In genomic region chr5:123313851-123314380, GRCm38 (mm10) we compare ENCODE assay signal across 13 mouse cellular contexts. TPM values are rescaled to one million over a fixed set of nuclear protein-coding genes. Genes with fewer than 3 reads are reported as not detected.
DNase-seq lines count a peak whose midpoint lies in the region; ATAC-seq and TF ChIP-seq lines count a peak whose summit lies in the region.
"Had no signal": no experiment of that assay in that cellular context is flagged by ENCODE, and none has a peak within 500 bp of the region (broad histone marks: within the 10 kb centered on the region; RNA-seq: fewer than 3 reads in every experiment).

No protein-coding gene starts in this region.

- 62% methylated on average over 11 of the region's 11 CpGs for WGBS in heart, embryonic 14.5 days
- 35% methylated on average over 11 of the region's 11 CpGs for WGBS in bone marrow, adult 2 months

- no peak for TF ChIP-seq CTCF in bone marrow, adult 2 months (IDR thresholded peaks at IDR 0.05; ENCODE audit: control insufficient read depth, insufficient read depth, low read length)

- no peaks in the 10 kb centered on the region for H3K27me3 ChIP-seq in heart, embryonic 14.5 days (ENCODE audit: control insufficient read depth, insufficient read depth, low read length)
- H3K27me3 ChIP-seq: embryonic facial prominence, embryonic 12.5 days; limb, embryonic 13.5 days; neural tube, embryonic 12.5 days had no signal

- no peaks in the 10 kb centered on the region for H3K36me3 ChIP-seq in heart, embryonic 14.5 days (ENCODE audit: control insufficient read depth, insufficient read depth, low read length)
- H3K36me3 ChIP-seq: embryonic facial prominence, embryonic 12.5 days; limb, embryonic 13.5 days; neural tube, embryonic 12.5 days had no signal

- no peak for ATAC-seq in heart, embryonic 14.5 days (ENCODE audit: insufficient number of reproducible peaks, insufficient read depth, low FRiP score, low read depth)
- ATAC-seq: midbrain, embryonic 16.5 days had no signal

- DNase-seq in heart, postnatal 10 days: no peak
- DNase-seq in B cell, adult 2 months: peak; percentile 44 to 51
- peak; percentile 17 to 54 for DNase-seq in thymus, adult 18-20 months
- no peak for DNase-seq in gastrocnemius, postnatal 14 days
- no peak for DNase-seq in urinary bladder, postnatal 4 days (ENCODE audit: low spot score in 2 of 2)
- no peak for DNase-seq in cerebellum, postnatal 4 days (ENCODE audit: low spot score in 2 of 2)
- DNase-seq: cerebellum, adult 2 months had no signal

- peaks cover 16 to 23% of the 10 kb centered on the region in 2 experiments for H3K4me1 ChIP-seq in heart, embryonic 14.5 days (ENCODE audit: control insufficient read depth in 2 of 2, insufficient read depth in 2 of 2, low read length in 2 of 2)
- H3K4me1 ChIP-seq in bone marrow, adult 2 months (ENCODE audit: control insufficient read depth, insufficient read depth, low read length): peaks cover under 1% of the 10 kb centered on the region; the same call in 1 of the 2 replicates

- peak overlapping the region; percentile 14 to 55; a peak in 1 of 4 replicates for H3K27ac ChIP-seq in heart, embryonic 14.5 days (replicated peaks in 1 of 2; ENCODE audit: control insufficient read depth in 1 of 2, insufficient read depth in 1 of 2, low read depth in 2 of 2, low read length in 2 of 2)
- peak overlapping the region; percentile 32 for H3K27ac ChIP-seq in bone marrow, adult 2 months (ENCODE audit: control insufficient read depth, insufficient read depth, low read depth, low read length, poor library complexity)
- H3K27ac ChIP-seq: embryonic facial prominence, embryonic 12.5 days; limb, embryonic 13.5 days; neural tube, embryonic 12.5 days had no signal

- no peak overlapping the region for H3K4me2 ChIP-seq in heart, embryonic 14.5 days (ENCODE audit: low read length)
- H3K4me2 ChIP-seq: embryonic facial prominence, embryonic 12.5 days; limb, embryonic 13.5 days; neural tube, embryonic 12.5 days had no signal

- H3K9ac ChIP-seq in heart, embryonic 14.5 days (ENCODE audit: low read length): no peak overlapping the region
- H3K9ac ChIP-seq: embryonic facial prominence, embryonic 12.5 days; limb, embryonic 13.5 days; neural tube, embryonic 12.5 days had no signal

- no peak overlapping the region for H3K4me3 ChIP-seq in heart, embryonic 14.5 days (ENCODE audit: control insufficient read depth in 1 of 2, insufficient read depth in 1 of 2, low read depth in 1 of 2, low read length in 2 of 2)
- H3K4me3 ChIP-seq in bone marrow, adult 2 months (replicated peaks; ENCODE audit: control insufficient read depth, low read depth, low read length): no peak overlapping the region
- H3K4me3 ChIP-seq: embryonic facial prominence, embryonic 12.5 days; limb, embryonic 13.5 days; neural tube, embryonic 12.5 days had no signal

- H3K9me3 ChIP-seq in heart, embryonic 14.5 days (ENCODE audit: control insufficient read depth, low read length): no peaks in the 10 kb centered on the region
- H3K9me3 ChIP-seq: embryonic facial prominence, embryonic 12.5 days; neural tube, embryonic 12.5 days had no signal

- intact Hi-C loops in heart, postnatal 10 days (cut with DNase I): no loop called here
- intact Hi-C loops in gastrocnemius, postnatal 14 days (cut with DNase I; ENCODE audit: low total_unique reads): no loop called here

- TF ChIP-seq POLR2A in bone marrow, adult 2 months (IDR thresholded peaks at IDR 0.05; ENCODE audit: borderline replicate concordance, control insufficient read depth, low read depth, low read length): no peak

RNA-seq across cellular contexts. Expression of gene Bcl7a, which starts 29.7 kb away (rescaled TPM):
- 12.1 and 12.8 TPM in 2 replicates for polyA plus RNA-seq in heart, embryonic 14.5 days (2014; fragmentation: Nextera tagmentation; extraction: Ambion mirVana)
- total RNA-seq in heart, postnatal 10 days (2021): 10 to 100 TPM; 11.9 to 14.2 TPM
- 17.5 and 30.6 TPM in 2 replicates for polyA plus RNA-seq in bone marrow, adult 2 months (2011; ENCODE audit: insufficient read depth, insufficient read length, low replicate concordance, missing spikeins)
- 10 to 100 TPM; 12.7 to 14.6 TPM for total RNA-seq in gastrocnemius, postnatal 14 days (2021)

Comparison
In these comparisons a context has a peak if more than half of its experiments do, and no peak if none do; other contexts are left out.
1. DNase-seq: peak in B cell, adult 2 months (2 of 2) and thymus, adult 18-20 months (2 of 2); none in heart, postnatal 10 days (0 of 2), gastrocnemius, postnatal 14 days (single experiment), urinary bladder, postnatal 4 days (0 of 2) and cerebellum, postnatal 4 days (0 of 2).